Comparison of ENCODE assay signal across 10 mouse cellular contexts in genomic region chr4:26347239-26347638, GRCm38 (mm10). TPM values are rescaled to one million over a fixed set of nuclear protein-coding genes. Genes with fewer than 3 reads are reported as not detected.
DNase-seq lines count a peak whose midpoint lies in the region; ATAC-seq and TF ChIP-seq lines count a peak whose summit lies in the region.
"Had no signal": no experiment of that assay in that cellular context is flagged by ENCODE, and none has a peak within 500 bp of the region (broad histone marks: within the 10 kb centered on the region; RNA-seq: fewer than 3 reads in every experiment).

No protein-coding gene starts in this region.

- peaks cover 8% of the 10 kb centered on the region for H3K4me1 ChIP-seq in heart, embryonic 13.5 days
- H3K4me1 ChIP-seq in neural tube, embryonic 11.5 days (ENCODE audit: control insufficient read depth, insufficient read depth, low read length): no peaks in the 10 kb centered on the region
- peaks cover 7% of the 10 kb centered on the region for H3K4me1 ChIP-seq in neural tube, embryonic 15.5 days
- H3K4me1 ChIP-seq in cortical plate, adult 2 months (ENCODE audit: control insufficient read depth, insufficient read depth, low read length): peaks cover 2% of the 10 kb centered on the region; the same call in 1 of the 2 replicates

- no peaks in the 10 kb centered on the region for H3K36me3 ChIP-seq in heart, embryonic 13.5 days
- H3K36me3 ChIP-seq in neural tube, embryonic 11.5 days (ENCODE audit: control insufficient read depth, insufficient read depth, low read length): no peaks in the 10 kb centered on the region
- H3K36me3 ChIP-seq in neural tube, embryonic 15.5 days: no peaks in the 10 kb centered on the region
- H3K36me3 ChIP-seq: embryonic facial prominence, embryonic 12.5 days; hindbrain, embryonic 15.5 days; liver, embryonic 13.5 days had no signal

- no peak for TF ChIP-seq POLR2A in cortical plate, adult 2 months (IDR thresholded peaks at IDR 0.05; ENCODE audit: extremely low read depth, insufficient read depth, low read length)

- H3K9ac ChIP-seq in heart, embryonic 13.5 days: no peak overlapping the region
- no peak overlapping the region for H3K9ac ChIP-seq in neural tube, embryonic 11.5 days (ENCODE audit: low read length)
- H3K9ac ChIP-seq in neural tube, embryonic 15.5 days (replicated peaks): no peak overlapping the region

- DNase-seq in heart, postnatal 4 days: no peak
- no peak for DNase-seq in neural tube, embryonic 11.5 days (ENCODE audit: low spot score)
- no peak for DNase-seq in urinary bladder, adult 2 months (ENCODE audit: low spot score)
- no peak for DNase-seq in left cerebral cortex, adult 9 months (ENCODE audit: low spot score in 2 of 2)

- WGBS in heart, embryonic 13.5 days: 45% methylated on average over 2 of the region's 2 CpGs
- WGBS in neural tube, embryonic 11.5 days: 63% methylated on average over 2 of the region's 2 CpGs
- 51% methylated on average over 2 of the region's 2 CpGs for WGBS in neural tube, embryonic 15.5 days

- H3K4me2 ChIP-seq in heart, embryonic 13.5 days: peak overlapping the region; percentile 74; the same call in 1 of the 2 replicates
- H3K4me2 ChIP-seq in neural tube, embryonic 11.5 days (ENCODE audit: low read depth): no peak overlapping the region
- no peak overlapping the region for H3K4me2 ChIP-seq in neural tube, embryonic 15.5 days

- no peak for TF ChIP-seq CTCF in cortical plate, adult 2 months (IDR thresholded peaks at IDR 0.05; ENCODE audit: extremely low read depth, insufficient read depth, low read length)

- no peaks in the 10 kb centered on the region for H3K27me3 ChIP-seq in heart, embryonic 13.5 days (replicated peaks)
- no peaks in the 10 kb centered on the region for H3K27me3 ChIP-seq in neural tube, embryonic 11.5 days (ENCODE audit: control insufficient read depth, insufficient read depth, low read length)
- H3K27me3 ChIP-seq in neural tube, embryonic 15.5 days (replicated peaks): no peaks in the 10 kb centered on the region
- H3K27me3 ChIP-seq: embryonic facial prominence, embryonic 12.5 days; hindbrain, embryonic 15.5 days; liver, embryonic 13.5 days had no signal

- no peaks in the 10 kb centered on the region for H3K9me3 ChIP-seq in heart, embryonic 13.5 days
- no peaks in the 10 kb centered on the region for H3K9me3 ChIP-seq in neural tube, embryonic 11.5 days (ENCODE audit: control insufficient read depth, low read length)
- H3K9me3 ChIP-seq in neural tube, embryonic 15.5 days (replicated peaks): no peaks in the 10 kb centered on the region
- H3K9me3 ChIP-seq: embryonic facial prominence, embryonic 12.5 days; hindbrain, embryonic 15.5 days; liver, embryonic 13.5 days had no signal

- peak overlapping the region; percentile 88; the same call in 1 of the 2 replicates for H3K4me3 ChIP-seq in heart, embryonic 13.5 days
- no peak overlapping the region for H3K4me3 ChIP-seq in neural tube, embryonic 11.5 days (ENCODE audit: low read depth, low read length)
- no peak overlapping the region for H3K4me3 ChIP-seq in neural tube, embryonic 15.5 days (replicated peaks)
- H3K4me3 ChIP-seq in cortical plate, adult 2 months (ENCODE audit: insufficient read depth, low read length): peak overlapping the region; percentile 85; the same call in 1 of the 2 replicates

- H3K27ac ChIP-seq in heart, embryonic 13.5 days (replicated peaks): no peak overlapping the region
- no peak overlapping the region for H3K27ac ChIP-seq in neural tube, embryonic 11.5 days (ENCODE audit: low read depth, low read length)
- no peak overlapping the region for H3K27ac ChIP-seq in neural tube, embryonic 15.5 days (replicated peaks)
- no peak overlapping the region for H3K27ac ChIP-seq in cortical plate, adult 2 months (ENCODE audit: insufficient read depth, low read length)

- no peak for ATAC-seq in heart, embryonic 13.5 days (ENCODE audit: extremely low read depth, insufficient number of reproducible peaks, low FRiP score, low TSS enrichment)
- ATAC-seq in neural tube, embryonic 11.5 days (ENCODE audit: insufficient read depth, low FRiP score, low TSS enrichment): 0 out of 2 replicates have a peak, but pooled peaks have one; percentile 1
- no peak for ATAC-seq in neural tube, embryonic 15.5 days (ENCODE audit: low FRiP score)

RNA-seq across cellular contexts. Expression of gene Manea, which starts 0.5 kb away (rescaled TPM):
- 10.9 and 11.1 TPM in 2 replicates for polyA plus RNA-seq in heart, embryonic 13.5 days (2015; fragmentation: Nextera tagmentation; extraction: Ambion mirVana)
- 10 to 100 TPM; 15.2 to 17.2 TPM for total RNA-seq in heart, postnatal 4 days (2021)
- 25.4 and 26.6 TPM in 2 replicates for polyA plus RNA-seq in neural tube, embryonic 11.5 days (2014; fragmentation: Nextera tagmentation; extraction: Ambion mirVana)
- polyA plus RNA-seq in neural tube, embryonic 15.5 days (2015; fragmentation: Nextera tagmentation; extraction: Ambion mirVana): 14.5 and 15.0 TPM in 2 replicates
- polyA plus RNA-seq in cortical plate, adult 2 months (2012; rRNA removed): 14.1 TPM in 2 replicates
- 10.2 and 11.0 TPM in 2 replicates for polyA plus RNA-seq in urinary bladder, adult 2 months (2012; rRNA removed)

Comparison
In these comparisons a context has a peak if more than half of its experiments do, and no peak if none do; other contexts are left out.
1. H3K4me3 ChIP-seq: peak in heart, embryonic 13.5 days (single experiment) and cortical plate, adult 2 months (single experiment); none in neural tube, embryonic 11.5 days (single experiment) and neural tube, embryonic 15.5 days (single experiment).